Mouse (Mus musculus): ENCODE data around the gene Vamp2.

DNA sequence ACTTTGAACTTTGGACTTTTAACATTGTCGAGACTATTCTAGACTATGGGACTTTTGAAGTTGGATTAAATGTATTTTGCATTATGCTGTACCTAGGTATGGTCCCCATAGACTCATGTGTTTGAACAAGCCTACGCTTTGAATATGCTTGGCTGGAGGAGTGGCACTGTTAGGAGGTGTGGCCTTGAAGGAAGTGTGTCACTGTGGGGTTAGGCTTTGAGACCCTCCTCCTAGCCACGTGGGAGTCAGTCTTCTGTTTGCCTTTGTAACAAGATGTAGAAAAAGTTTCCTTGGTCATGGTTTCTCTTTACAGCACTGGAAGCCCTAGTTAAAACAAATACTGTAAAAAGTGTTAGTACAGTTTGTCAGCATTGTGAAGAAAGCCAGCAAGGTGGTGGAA is 34.4 kb upstream of the Vamp2 start:
- TF ChIP-seq POLR2A (IDR thresholded peaks at IDR 0.05; ENCODE audit: borderline replicate concordance, extremely low read depth, insufficient read depth, insufficient read length, poor library complexity, severe bottlenecking), result no peak
- TF ChIP-seq CTCF (IDR thresholded peaks at IDR 0.05; ENCODE audit: borderline replicate concordance, extremely low read depth, insufficient read depth, insufficient read length), result no peak
